Mouse (Mus musculus): ENCODE data around the gene Gm10722.
"Not testable (repeated sequence)": the region's sequence is repeated elsewhere in the genome, so short reads cannot be mapped to it uniquely, and the experiment has no call there.

Gene Gm10722

DNA sequence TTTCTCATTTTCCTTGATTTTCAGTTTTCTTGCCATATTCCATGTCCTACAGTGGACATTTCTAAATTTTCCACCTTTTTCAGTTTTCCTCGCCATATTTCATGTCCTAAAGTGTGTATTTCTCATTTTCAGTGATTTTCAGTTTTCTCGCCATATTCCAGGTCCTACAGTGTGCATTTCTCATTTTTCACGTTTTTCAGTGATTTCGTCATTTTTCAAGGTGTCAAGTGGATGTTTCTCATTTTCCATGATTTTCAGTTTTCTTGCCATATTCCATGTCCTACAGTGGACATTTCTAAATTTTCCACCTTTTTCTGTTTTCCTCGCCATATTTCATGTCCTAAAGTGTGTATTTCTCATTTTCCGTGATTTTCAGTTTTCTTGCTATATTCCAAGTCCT lies 24.9 kb downstream of the Gm10722 start:
- not testable (repeated sequence) for DNase-seq (ENCODE audit: low read depth)

DNA sequence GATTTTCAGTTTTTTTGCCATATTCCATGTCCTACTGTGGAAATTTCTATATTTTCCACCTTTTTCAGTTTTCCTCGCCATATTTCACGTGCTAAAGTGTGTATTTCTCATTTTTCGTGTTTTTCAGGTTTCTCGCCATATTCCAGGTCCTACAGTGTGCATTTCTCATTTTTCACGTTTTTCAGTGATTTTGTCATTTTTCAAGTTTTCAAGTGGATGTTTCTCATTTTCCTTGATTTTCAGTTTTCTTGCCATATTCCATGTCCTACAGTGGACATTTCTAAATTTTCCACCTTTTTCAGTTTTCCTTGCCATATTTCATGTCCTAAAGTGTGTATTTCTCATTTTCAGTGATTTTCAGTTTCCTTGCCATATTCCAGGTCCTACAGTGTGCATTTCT lies 25.4 kb downstream of the Gm10722 start:
- DNase-seq (ENCODE audit: low read depth), result not testable (repeated sequence)

DNA sequence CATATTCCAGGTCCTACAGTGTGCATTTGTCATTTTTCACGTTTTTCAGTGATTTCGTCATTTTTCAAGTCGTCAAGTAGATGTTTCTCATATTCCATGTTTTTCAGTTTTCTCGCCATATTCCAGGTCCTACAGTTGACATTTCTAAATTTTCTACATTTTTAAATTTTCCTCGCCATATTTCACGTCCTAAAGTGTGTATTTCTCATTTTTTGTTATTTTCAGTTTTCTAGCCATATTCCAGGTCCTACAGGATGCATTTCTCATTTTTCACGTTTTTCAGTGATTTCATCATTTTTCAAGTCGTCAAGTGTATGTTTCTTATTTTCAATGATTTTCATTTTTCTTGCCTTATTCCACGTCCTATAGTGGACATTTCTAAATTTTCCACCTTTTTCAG lies 26.0 kb downstream of the Gm10722 start:
- DNase-seq (ENCODE audit: low read depth), result not testable (repeated sequence)

- not testable (repeated sequence) for DNase-seq (ENCODE audit: low read depth)
Measured at GRCm38 (mm10) chr9:3027200-3027599, 26.5 kb downstream of the Gm10722 start.

GRCm38 (mm10) chr9:3029276-3030000 lies 28.7 kb downstream of the Gm10722 start:
- not testable (repeated sequence) for DNase-seq (ENCODE audit: low read depth)

DNA sequence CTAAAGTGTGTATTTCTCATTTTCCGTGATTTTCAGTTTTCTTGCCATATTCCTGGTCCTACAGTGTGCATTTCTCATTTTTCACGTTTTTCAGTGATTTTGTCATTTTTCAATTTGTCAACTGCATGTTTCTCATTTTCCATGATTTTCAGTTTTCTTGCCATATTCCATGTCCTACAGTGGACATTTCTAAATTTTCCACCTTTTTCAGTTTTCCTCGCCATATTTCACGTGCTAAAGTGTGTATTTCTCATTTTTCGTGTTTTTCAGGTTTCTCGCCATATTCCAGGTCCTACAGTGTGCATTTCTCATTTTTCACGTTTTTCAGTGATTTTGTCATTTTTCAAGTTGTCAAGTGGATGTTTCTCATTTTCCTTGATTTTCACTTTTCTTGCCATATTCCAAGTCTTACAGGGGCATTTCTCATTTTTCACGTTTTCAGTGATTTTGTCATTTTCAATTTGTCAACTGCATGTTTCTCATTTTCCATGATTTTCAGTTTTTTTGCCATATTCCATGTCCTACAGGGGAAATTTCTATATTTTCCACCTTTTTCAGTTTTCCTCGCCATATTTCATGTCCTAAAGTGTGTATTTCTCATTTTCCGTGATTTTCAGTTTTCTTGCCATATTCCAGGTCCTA lies 30.1 kb downstream of the Gm10722 start:
- DNase-seq (ENCODE audit: low read depth), result peak; percentile 87

DNA sequence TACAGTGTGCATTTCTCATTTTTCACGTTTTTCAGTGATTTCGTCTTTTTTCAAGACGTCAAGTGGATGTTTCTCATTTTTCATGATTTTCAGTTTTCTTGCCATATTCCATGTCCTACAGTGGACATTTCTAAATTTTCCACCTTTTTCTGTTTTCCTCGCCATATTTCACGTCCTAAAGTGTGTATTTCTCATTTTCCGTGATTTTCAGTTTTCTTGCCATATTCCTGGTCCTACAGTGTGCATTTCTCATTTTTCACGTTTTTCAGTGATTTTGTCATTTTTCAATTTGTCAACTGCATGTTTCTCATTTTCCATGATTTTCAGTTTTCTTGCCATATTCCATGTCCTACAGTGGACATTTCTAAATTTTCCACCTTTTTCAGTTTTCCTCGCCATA lies 33.6 kb downstream of the Gm10722 start, which contains the start of gene Gm17535:
Gm17535 (plus strand) TSS at position 301 of the 400 bp plus-strand sequence.
- not testable (repeated sequence) for DNase-seq (ENCODE audit: low read depth)

- not testable (repeated sequence) for DNase-seq (ENCODE audit: low read depth)
Measured at GRCm38 (mm10) chr9:3036577-3036976, 35.9 kb downstream of the Gm10722 start, which contains the start of gene Gm10715. Gm10715 (plus strand) TSS chr9:3036877.

GRCm38 (mm10) chr9:3038161-3038560 lies 37.4 kb downstream of the Gm10722 start:
- not testable (repeated sequence) for DNase-seq (ENCODE audit: low read depth)
